Mouse (Mus musculus) brain, embryonic 14.5 days (tissue): ENCODE results near the gene Artn. TPM values are rescaled to one million over a fixed set of nuclear protein-coding genes. Genes with fewer than 3 reads are reported as not detected.

Source experiments
- DNase-seq: peaks from one replicate; pipeline ENCODE4 v3.0.0-alpha.2; 2011; ENCODE audit warnings: low read depth
- CTCF ChIP-seq: fragments of 200-500 bp; IDR thresholded peaks from 2 replicates; pipeline ENCODE4 v1.5.1; 2012; ENCODE audit warnings: inconsistent platforms, mild to moderate bottlenecking, moderate library complexity, borderline replicate concordance; ENCODE audit not compliant: insufficient read depth, insufficient read length; ENCODE audit errors: extremely low read depth
- POLR2A ChIP-seq: fragments of 200-500 bp; IDR thresholded peaks from 2 replicates; pipeline ENCODE4 v1.6.1; 2012; ENCODE audit warnings: mild to moderate bottlenecking, inconsistent platforms, borderline replicate concordance; ENCODE audit not compliant: poor library complexity, insufficient read depth, insufficient read length, severe bottlenecking; ENCODE audit errors: extremely low read depth
- polyA plus RNA-seq: library from polyadenylated mRNA; depleted of rRNA; stranded (reverse); fragments of >200 nt; gene quantifications from 2 replicates; pipeline ENCODE4 v1.2.3, GENCODE M21; 2012; rRNA removed

Gene Artn
- polyA plus RNA-seq, result 0.40 and 0.59 TPM in 2 replicates

GRCm38 (mm10) chr4:117929391-117929881 is at the start of gene Artn:
Artn (minus strand) TSS chr4:117929763.
- TF ChIP-seq POLR2A (no peak), CTCF (no peak)
- no peak for DNase-seq

GRCm38 (mm10) chr4:117979181-117979580 is 49.6 kb upstream of the Artn start:
- DNase-seq, result no peak
- no peak for TF ChIP-seq CTCF
- no peak for TF ChIP-seq POLR2A

GRCm38 (mm10) chr4:117978282-117978681 is 48.7 kb upstream of the Artn start:
- no peak for DNase-seq
- TF ChIP-seq POLR2A (no peak), CTCF (no peak)

- TF ChIP-seq CTCF, result no peak
- no peak for TF ChIP-seq POLR2A
- DNase-seq, result no peak
Measured at GRCm38 (mm10) chr4:117977841-117978240, 48.3 kb upstream of the Artn start.

GRCm38 (mm10) chr4:117977371-117977770 is 47.8 kb upstream of the Artn start:
- no peak for DNase-seq
- TF ChIP-seq CTCF (no peak), POLR2A (no peak)

GRCm38 (mm10) chr4:117975820-117976219 is 46.3 kb upstream of the Artn start:
- DNase-seq, result no peak

GRCm38 (mm10) chr4:117974719-117975118 is 45.2 kb upstream of the Artn start:
- no peak for DNase-seq
- TF ChIP-seq CTCF, result no peak
- no peak for TF ChIP-seq POLR2A

More at GRCm38 (mm10) chr4:117975820-117976219, 46.3 kb upstream of the Artn start:
- no peak for TF ChIP-seq POLR2A
- TF ChIP-seq CTCF, result no peak

GRCm38 (mm10) chr4:117972999-117973398 is 43.4 kb upstream of the Artn start:
- DNase-seq, result no peak
- TF ChIP-seq POLR2A, result no peak
- no peak for TF ChIP-seq CTCF

- DNase-seq, result no peak
- TF ChIP-seq POLR2A, result no peak
- TF ChIP-seq CTCF, result no peak
Measured at GRCm38 (mm10) chr4:117964346-117965025, 34.9 kb upstream of the Artn start.

- peak; percentile 65 for DNase-seq
Measured at GRCm38 (mm10) chr4:117957492-117957891, 27.9 kb upstream of the Artn start.

GRCm38 (mm10) chr4:117947493-117947892 is 17.9 kb upstream of the Artn start:
- TF ChIP-seq CTCF (no peak), POLR2A (no peak)
- peak; percentile 38 for DNase-seq

More at GRCm38 (mm10) chr4:117957492-117957891, 27.9 kb upstream of the Artn start:
- TF ChIP-seq POLR2A (no peak), CTCF (no peak)

GRCm38 (mm10) chr4:117946639-117947305 is 17.2 kb upstream of the Artn start:
- no peak for DNase-seq
- TF ChIP-seq POLR2A, result no peak
- TF ChIP-seq CTCF, result no peak

GRCm38 (mm10) chr4:117943317-117943716 is 13.8 kb upstream of the Artn start:
- DNase-seq, result peak; percentile 23

More at GRCm38 (mm10) chr4:117943317-117943716, 13.8 kb upstream of the Artn start:
- TF ChIP-seq POLR2A, result no peak
- TF ChIP-seq CTCF, result no peak
